Mouse (Mus musculus): ENCODE data around the gene Fastkd1.
"Not testable (repeated sequence)": the region's sequence is repeated elsewhere in the genome, so short reads cannot be mapped to it uniquely, and the experiment has no call there.

DNA sequence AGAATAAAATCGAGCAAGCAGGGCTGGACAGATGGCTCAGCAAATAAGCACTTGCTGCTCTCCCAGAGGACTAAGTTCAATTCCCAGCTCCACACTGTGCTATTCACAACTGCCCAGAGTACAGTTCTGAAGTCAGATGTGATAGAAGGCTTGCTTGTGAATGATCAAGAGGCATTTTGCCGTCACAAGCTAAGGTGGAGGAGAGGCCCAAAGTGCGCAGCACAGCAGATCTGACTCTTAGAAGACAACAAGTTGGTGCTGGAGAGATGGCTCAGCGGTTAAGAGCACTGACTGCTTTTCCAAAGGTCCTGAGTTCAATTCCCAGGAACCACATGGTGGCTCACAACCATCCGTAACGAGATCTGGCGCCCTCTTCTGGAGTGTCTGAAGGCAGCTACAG, 75.3 kb downstream of the Fastkd1 start:
- not testable (repeated sequence) for TF ChIP-seq CTCF, EP300 (IDR thresholded peaks at IDR 0.05; ENCODE audit: low read depth)
